Mouse (Mus musculus): Measurements from ENCODE around the gene 5031439G07Rik. TPM values are rescaled to one million over a fixed set of nuclear protein-coding genes. Genes with fewer than 3 reads are reported as not detected.

5031439G07Rik gene
- polyA plus RNA-seq, 1 experiment from 2014 or later, result 136 TPM

DNA sequence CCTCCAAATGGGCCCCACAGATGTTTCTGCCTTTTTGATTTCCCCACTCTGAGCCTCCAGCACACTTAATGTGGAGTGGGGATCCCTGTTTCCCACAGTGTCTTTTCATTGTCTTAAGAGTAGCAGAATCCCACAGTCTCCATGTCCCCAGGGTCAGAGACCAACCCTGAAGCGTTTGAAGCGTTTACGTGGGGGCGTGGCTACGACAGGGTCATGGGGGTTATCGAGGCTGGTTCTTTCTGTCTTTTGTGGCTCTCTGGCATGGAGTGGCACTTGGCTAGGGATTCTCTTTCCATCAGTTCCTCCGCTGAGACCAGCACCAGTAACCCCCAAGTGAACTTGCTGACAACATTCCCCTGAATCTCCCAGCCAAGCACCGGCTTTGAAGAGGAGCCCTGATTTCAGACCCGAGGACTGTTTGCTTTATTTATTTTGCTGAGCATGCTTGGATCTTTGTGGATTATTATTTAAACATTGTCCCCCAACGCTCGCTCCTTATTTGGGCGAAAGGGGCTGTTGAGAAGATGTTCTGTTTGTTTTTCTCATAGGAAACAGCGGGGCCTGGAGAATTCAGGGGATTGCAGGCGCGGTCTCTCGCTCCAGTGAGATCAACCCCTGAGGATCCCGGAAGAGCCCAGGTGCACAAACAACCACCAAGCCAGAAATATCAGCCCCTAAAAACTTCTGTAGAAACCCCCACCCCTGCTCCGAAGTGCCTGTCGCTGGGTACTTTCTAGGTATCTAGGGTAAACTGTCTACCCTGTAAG, 23.7 kb upstream of the 5031439G07Rik start:
- H3K79me2 ChIP-seq (ENCODE audit: inconsistent target), result no peaks in the 10 kb centered on the region
- WGBS (ENCODE audit: missing documents), result 72% methylated on average over 19 of the region's 19 CpGs
- no peak overlapping the region for H3K4me3 ChIP-seq (ENCODE audit: inconsistent target)
- no peak overlapping the region for H3K27ac ChIP-seq
- no peaks in the 10 kb centered on the region for H3K36me3 ChIP-seq (ENCODE audit: inconsistent target)

- H3K27ac ChIP-seq, result no peak overlapping the region
- 83% methylated on average over 8 of the region's 8 CpGs for WGBS (ENCODE audit: missing documents)
- no peak overlapping the region for H3K4me3 ChIP-seq (ENCODE audit: inconsistent target)
- H3K36me3 ChIP-seq (ENCODE audit: inconsistent target), result no peaks in the 10 kb centered on the region
- no peaks in the 10 kb centered on the region for H3K79me2 ChIP-seq (ENCODE audit: inconsistent target)
Observed at GRCm38 (mm10) chr15:85009666-85010065, 21.3 kb upstream of the 5031439G07Rik start.

DNA sequence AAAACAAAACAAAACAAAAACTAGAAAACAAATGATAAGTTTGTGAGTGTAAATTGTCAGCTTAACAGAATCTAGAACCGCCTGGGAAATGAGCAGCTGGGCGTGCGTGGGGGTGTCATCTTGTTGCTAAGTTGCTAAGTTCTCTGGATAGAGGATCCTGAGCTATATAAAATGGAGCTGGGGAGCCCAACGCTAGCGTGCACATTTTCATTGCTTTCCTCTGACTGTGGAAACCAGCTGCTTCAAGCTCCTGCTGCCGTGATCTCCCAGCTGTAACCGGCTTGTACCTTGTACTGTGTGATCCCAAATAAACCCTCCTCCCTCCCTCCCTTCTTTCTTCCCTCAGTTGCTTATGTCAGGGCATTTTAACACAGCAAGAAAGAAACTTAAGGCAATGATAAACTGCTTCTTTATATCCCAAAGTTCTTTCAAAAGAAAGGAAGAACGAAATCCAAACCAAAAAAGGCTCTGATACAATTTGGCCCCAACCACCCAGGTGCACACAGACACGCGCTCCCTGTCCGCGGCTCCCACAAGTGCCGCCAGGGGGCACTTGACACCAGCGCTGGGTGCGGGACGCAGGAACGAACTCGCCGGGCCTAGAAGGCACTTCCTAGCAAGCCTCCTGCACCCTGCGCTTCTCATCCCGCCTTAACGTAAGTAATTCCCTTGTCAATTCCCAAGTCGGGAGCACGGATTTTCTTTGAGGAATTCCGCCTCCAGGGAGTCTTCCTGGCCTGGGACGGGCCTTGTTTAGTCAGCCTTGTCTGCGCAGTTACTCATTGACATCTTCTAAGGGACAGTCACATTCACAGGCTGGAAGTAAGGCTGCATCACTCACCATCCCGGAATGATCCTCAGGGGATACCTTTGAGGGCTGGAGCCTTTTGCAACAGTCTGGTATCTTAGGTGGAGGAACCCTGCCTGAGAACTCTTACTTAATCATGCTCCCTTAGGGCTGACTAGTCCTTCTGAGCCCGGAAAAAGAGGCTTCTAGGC, 12.9 kb upstream of the 5031439G07Rik start:
- no peak overlapping the region for H3K4me3 ChIP-seq (ENCODE audit: inconsistent target)
- H3K36me3 ChIP-seq (ENCODE audit: inconsistent target), result no peaks in the 10 kb centered on the region
- H3K27ac ChIP-seq, result no peak overlapping the region
- H3K79me2 ChIP-seq (ENCODE audit: inconsistent target), result no peaks in the 10 kb centered on the region
- WGBS (ENCODE audit: missing documents), result 29% methylated on average over 29 of the region's 29 CpGs

- no peaks in the 10 kb centered on the region for H3K79me2 ChIP-seq (ENCODE audit: inconsistent target)
- WGBS (ENCODE audit: missing documents), result 78% methylated on average over 7 of the region's 7 CpGs
- H3K4me3 ChIP-seq (ENCODE audit: inconsistent target), result no peak overlapping the region
- no peak overlapping the region for H3K27ac ChIP-seq
- H3K36me3 ChIP-seq (ENCODE audit: inconsistent target), result no peaks in the 10 kb centered on the region
Observed at GRCm38 (mm10) chr15:84999911-85000310, 11.6 kb upstream of the 5031439G07Rik start.

DNA sequence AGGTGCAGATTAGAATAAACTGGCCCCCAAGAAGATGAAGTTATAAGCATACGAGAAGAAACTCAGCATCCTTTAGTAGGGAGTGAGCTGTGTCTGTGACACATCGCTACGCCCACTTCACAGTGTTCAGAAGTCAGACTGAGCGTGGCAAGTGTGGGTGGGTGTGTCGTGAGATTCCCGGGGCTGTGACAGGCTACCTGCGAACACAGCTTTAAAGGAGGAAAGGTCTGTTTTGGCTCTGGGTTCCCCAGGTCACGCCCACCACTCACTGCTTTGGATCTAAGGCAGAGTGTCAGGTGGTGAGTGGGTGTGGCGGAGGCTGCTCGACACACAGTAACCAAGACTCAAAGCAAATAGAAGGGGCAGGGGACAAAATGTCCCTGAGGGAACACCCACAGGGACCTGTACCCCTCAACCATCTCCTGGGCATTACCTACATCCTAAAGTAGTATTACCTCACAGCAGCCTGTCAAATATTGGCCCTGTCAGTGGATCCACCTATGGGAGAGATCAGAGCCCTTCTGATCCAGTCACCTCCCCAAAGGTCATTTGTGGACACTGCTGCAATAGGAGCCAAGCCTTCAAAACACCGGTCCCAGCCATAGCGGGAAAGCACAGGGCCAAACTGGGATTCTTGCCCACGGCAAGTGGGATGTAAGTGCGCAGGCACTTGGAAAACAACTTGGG, 9.6 kb upstream of the 5031439G07Rik start:
- WGBS (ENCODE audit: missing documents), result 91% methylated on average over 14 of the region's 14 CpGs
- no peaks in the 10 kb centered on the region for H3K36me3 ChIP-seq (ENCODE audit: inconsistent target)
- H3K79me2 ChIP-seq (ENCODE audit: inconsistent target), result no peaks in the 10 kb centered on the region
- no peak overlapping the region for H3K27ac ChIP-seq
- no peak overlapping the region for H3K4me3 ChIP-seq (ENCODE audit: inconsistent target)

DNA sequence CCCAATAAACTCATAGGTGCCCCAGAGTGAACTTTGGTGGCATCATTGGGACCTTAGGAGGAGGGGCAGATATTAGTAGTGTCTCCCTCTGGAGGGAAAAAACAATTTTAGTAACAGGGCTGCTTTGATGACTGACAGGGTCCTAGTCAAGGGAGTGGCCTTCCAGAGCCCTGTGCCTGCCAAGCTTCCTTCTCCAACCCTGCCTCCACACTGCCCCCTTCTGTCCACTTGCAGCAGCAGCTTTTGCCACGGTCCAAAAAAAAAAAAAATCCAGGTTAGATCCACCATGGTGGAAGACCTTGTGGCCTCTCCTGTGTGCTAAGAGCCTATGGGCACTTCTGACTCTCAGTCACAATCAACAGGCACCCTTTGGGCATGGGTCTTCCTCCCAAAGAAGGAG, 7.6 kb upstream of the 5031439G07Rik start:
- no peaks in the 10 kb centered on the region for H3K79me2 ChIP-seq (ENCODE audit: inconsistent target)
- WGBS (ENCODE audit: missing documents), result 0% methylated on average over 1 of the region's 1 CpGs
- H3K4me3 ChIP-seq (ENCODE audit: inconsistent target), result no peak overlapping the region
- H3K27ac ChIP-seq, result peak overlapping the region; percentile 99
- H3K36me3 ChIP-seq (ENCODE audit: inconsistent target), result no peaks in the 10 kb centered on the region

- no peaks in the 10 kb centered on the region for H3K79me2 ChIP-seq (ENCODE audit: inconsistent target)
- WGBS (ENCODE audit: missing documents), result 28% methylated on average over 5 of the region's 6 CpGs
- H3K36me3 ChIP-seq (ENCODE audit: inconsistent target), result no peaks in the 10 kb centered on the region
- H3K4me3 ChIP-seq (ENCODE audit: inconsistent target), result no peak overlapping the region
- H3K27ac ChIP-seq, result peak overlapping the region; percentile 99
Observed at GRCm38 (mm10) chr15:84995041-84995440, 6.7 kb upstream of the 5031439G07Rik start.

GRCm38 (mm10) chr15:84994498-84994897, 6.1 kb upstream of the 5031439G07Rik start:
- Histone ChIP-seq H3K4me3 (ENCODE audit: inconsistent target) (no peak overlapping the region), H3K27ac (peak overlapping the region; percentile 99), H3K36me3 (ENCODE audit: inconsistent target) (no peaks in the 10 kb centered on the region), H3K79me2 (ENCODE audit: inconsistent target) (no peaks in the 10 kb centered on the region)
- WGBS (ENCODE audit: missing documents), result 2% methylated on average over 6 of the region's 6 CpGs

DNA sequence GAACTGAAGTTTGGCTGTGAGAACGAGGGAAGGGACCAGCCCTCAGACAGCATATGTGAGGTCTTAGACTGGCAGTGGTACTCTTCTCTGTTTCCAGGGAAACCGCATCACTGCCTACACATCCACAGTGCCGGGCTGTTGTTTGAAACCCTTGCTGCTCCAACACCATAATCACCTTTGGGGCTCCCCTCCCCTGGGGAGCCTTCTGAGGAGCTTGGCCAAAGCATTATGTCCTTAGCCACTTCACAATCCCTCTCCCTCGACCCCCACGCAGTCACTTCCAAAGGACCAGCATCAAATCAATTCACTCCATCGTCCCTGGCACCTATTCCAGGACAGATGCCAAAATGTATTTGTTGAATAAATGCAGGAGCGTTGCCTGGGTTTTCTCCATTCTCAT, 1.4 kb upstream of the 5031439G07Rik start:
- H3K4me3 ChIP-seq (ENCODE audit: inconsistent target), result no peak overlapping the region
- H3K27ac ChIP-seq, result no peak overlapping the region
- 92% methylated on average over 7 of the region's 7 CpGs for WGBS (ENCODE audit: missing documents)

DNA sequence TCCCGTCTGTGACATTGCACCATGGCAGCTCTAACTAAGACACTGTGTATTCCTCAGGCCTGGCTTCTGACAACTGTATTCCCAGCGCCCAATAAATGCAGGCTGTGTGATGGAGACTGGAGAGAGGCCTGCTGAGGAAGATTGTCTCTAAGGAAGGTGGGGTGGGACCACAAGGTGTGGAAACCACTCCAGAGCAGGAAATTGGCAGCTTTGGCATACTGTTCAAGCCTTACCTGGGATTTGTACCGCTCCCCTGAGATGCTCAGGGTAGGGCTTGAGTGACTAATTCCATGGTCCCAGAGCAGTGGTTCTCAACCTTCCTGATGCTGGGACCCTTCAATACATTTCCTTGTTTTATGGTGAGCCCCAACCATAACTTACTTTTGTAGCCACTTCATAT, 747 bp upstream of the 5031439G07Rik start:
- peaks cover 33% of the 10 kb centered on the region for H3K79me2 ChIP-seq (ENCODE audit: inconsistent target)
- no peak overlapping the region for H3K4me3 ChIP-seq (ENCODE audit: inconsistent target)
- H3K36me3 ChIP-seq (ENCODE audit: inconsistent target), result no peaks in the 10 kb centered on the region
- H3K27ac ChIP-seq, result peak overlapping the region; percentile 82
- WGBS (ENCODE audit: missing documents), result 100% methylated on average over 3 of the region's 3 CpGs

More for the DNA sequence above, 1.4 kb upstream of the 5031439G07Rik start:
- no peaks in the 10 kb centered on the region for H3K36me3 ChIP-seq (ENCODE audit: inconsistent target)
- peaks cover 26% of the 10 kb centered on the region for H3K79me2 ChIP-seq (ENCODE audit: inconsistent target)

- H3K4me3 ChIP-seq (ENCODE audit: inconsistent target), result peak overlapping the region; percentile 82
- peak overlapping the region; percentile 76 for H3K27ac ChIP-seq
- no peaks in the 10 kb centered on the region for H3K36me3 ChIP-seq (ENCODE audit: inconsistent target)
- under 1% methylated on average over 53 of the region's 53 CpGs for WGBS (ENCODE audit: missing documents)
- H3K79me2 ChIP-seq (ENCODE audit: inconsistent target), result peaks cover 52% of the 10 kb centered on the region
Observed at GRCm38 (mm10) chr15:84987020-84987815, 1.1 kb downstream of the 5031439G07Rik start.

GRCm38 (mm10) chr15:84986171-84987019, 2.0 kb downstream of the 5031439G07Rik start:
- 14% methylated on average over 4 of the region's 4 CpGs for WGBS (ENCODE audit: missing documents)
- Histone ChIP-seq H3K79me2 (ENCODE audit: inconsistent target) (peaks cover 60% of the 10 kb centered on the region), H3K4me3 (ENCODE audit: inconsistent target) (peak overlapping the region; percentile 82), H3K27ac (peak overlapping the region; percentile 76), H3K36me3 (ENCODE audit: inconsistent target) (no peaks in the 10 kb centered on the region)

DNA sequence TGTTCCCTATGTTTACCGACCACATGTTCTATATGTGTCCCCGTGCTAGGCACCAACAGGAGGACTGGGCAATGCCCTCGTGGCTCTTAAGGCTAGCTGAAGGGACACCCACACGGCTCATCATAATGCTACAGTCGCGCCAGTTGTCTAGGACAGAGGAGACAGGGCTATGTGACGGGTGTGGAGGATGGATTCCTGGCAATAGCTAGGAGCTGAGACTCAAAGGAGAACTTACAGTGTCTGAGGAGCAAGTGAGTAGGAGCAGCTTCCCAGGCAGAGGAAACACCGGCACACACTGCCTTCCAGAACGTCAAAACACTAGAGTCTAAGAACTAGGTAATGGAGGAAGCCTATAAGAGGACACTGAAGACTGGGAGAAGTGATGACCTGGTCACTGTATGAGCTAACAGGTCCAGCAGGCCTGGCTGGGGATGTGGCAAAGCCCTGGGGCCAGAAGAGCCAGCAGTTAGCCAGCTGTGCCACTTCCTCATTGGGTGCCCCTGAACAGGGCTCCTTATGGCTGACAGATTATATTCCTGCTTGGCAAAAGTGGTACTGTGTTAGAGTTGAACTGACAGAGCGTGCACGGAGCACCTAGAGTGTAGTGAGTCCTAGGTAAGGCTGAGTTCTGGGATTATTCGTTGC, 2.7 kb downstream of the 5031439G07Rik start:
- WGBS (ENCODE audit: missing documents), result 84% methylated on average over 12 of the region's 12 CpGs
- no peaks in the 10 kb centered on the region for H3K36me3 ChIP-seq (ENCODE audit: inconsistent target)
- H3K79me2 ChIP-seq (ENCODE audit: inconsistent target), result peaks cover 68% of the 10 kb centered on the region
- peak overlapping the region; percentile 82 for H3K4me3 ChIP-seq (ENCODE audit: inconsistent target)
- H3K27ac ChIP-seq, result peak overlapping the region; percentile 76

Data from macrophage (primary cell).